Mouse (Mus musculus) MEL (cell line): Measurements from ENCODE around the gene Rimklb. TPM values are rescaled to one million over a fixed set of nuclear protein-coding genes. Genes with fewer than 3 reads are reported as not detected.
"Not testable (repeated sequence)": the region's sequence is repeated elsewhere in the genome, so short reads cannot be mapped to it uniquely, and the experiment has no call there.

Experiments
- DNase-seq: peaks from one replicate; pipeline ENCODE4 v3.0.0; 2011; ENCODE audit warnings: low read depth, low spot score
- H3K27ac ChIP-seq: 2 replicates; pipeline ENCODE4 v1.5.1; 2012; ENCODE audit warnings: low read depth, mild to moderate bottlenecking, control low read depth, low read length, moderate library complexity; ENCODE audit not compliant: control insufficient read depth
- H3K27me3 ChIP-seq, 2 experiments: fragments of 150-350 bp in 1 of 2; sonication (generic) in 1 of 2; 2 replicates each; pipeline ENCODE4 v1.6.1; 2012; ENCODE audit warnings: low read length in 2 of 2, mild to moderate bottlenecking in 2 of 2, improper control_type of control experiment in 1 of 2, moderate library complexity in 1 of 2; ENCODE audit not compliant: insufficient read depth in 2 of 2, control insufficient read depth in 1 of 2
- H3K36me3 ChIP-seq, 2 experiments: 2 replicates each; pipeline ENCODE4 v1.6.1; 2012 to 2014; ENCODE audit warnings: low read length in 2 of 2, improper control_type of control experiment in 1 of 2, inconsistent platforms in 1 of 2, mild to moderate bottlenecking in 1 of 2; ENCODE audit not compliant: insufficient read depth in 2 of 2, control insufficient read depth in 1 of 2
- H3K4me1 ChIP-seq, 2 experiments: fragments of 150-350 bp in 1 of 2; sonication (generic) in 1 of 2; 2 replicates each; pipeline ENCODE4 v1.6.1; 2012; ENCODE audit warnings: low read length in 2 of 2, improper control_type of control experiment in 1 of 2, mild to moderate bottlenecking in 1 of 2; ENCODE audit not compliant: insufficient read depth in 2 of 2, control insufficient read depth in 1 of 2
- H3K4me3 ChIP-seq, 2 experiments: fragments of 150-350 bp in 1 of 2; sonication (generic) in 1 of 2; 2 replicates each; pipeline ENCODE4 v1.5.1; 2012; ENCODE audit warnings: low read depth in 2 of 2, low read length in 2 of 2, mild to moderate bottlenecking in 2 of 2, moderate library complexity in 2 of 2, control low read depth in 1 of 2, improper control_type of control experiment in 1 of 2; ENCODE audit not compliant: control insufficient read depth in 1 of 2, insufficient read depth in 1 of 2
- H3K79me2 ChIP-seq: 2 replicates; pipeline ENCODE4 v1.6.1; 2012; ENCODE audit warnings: mild to moderate bottlenecking, low read length, moderate library complexity; ENCODE audit not compliant: control insufficient read depth, poor library complexity, insufficient read depth
- H3K9ac ChIP-seq: 2 replicates; pipeline ENCODE4 v1.6.1; 2012; ENCODE audit warnings: low read depth, mild to moderate bottlenecking, control low read depth, low read length, moderate library complexity; ENCODE audit not compliant: control insufficient read depth, poor library complexity, severe bottlenecking
- H3K9me3 ChIP-seq: fragments of 150-350 bp; sonication (generic); replicated peaks from 2 replicates; pipeline ENCODE4 v1.6.1; 2012; ENCODE audit warnings: mild to moderate bottlenecking, low read length, improper control_type of control experiment, moderate library complexity; ENCODE audit not compliant: insufficient read depth
- BHLHE40 ChIP-seq: IDR thresholded peaks from 2 replicates; pipeline ENCODE4 v1.6.1; 2012; ENCODE audit warnings: low read depth, mild to moderate bottlenecking, inconsistent platforms, low read length, improper control_type of control experiment, borderline replicate concordance
- CTCF ChIP-seq, 3 experiments: IDR thresholded peaks in 2 of 3; conservative IDR thresholded peaks in 1 of 3; 2 replicates each; pipeline ENCODE4 v1.5.1; 2011 to 2012; ENCODE audit warnings: low read length in 3 of 3, low read depth in 2 of 3, mild to moderate bottlenecking in 2 of 3, improper control_type of control experiment in 1 of 3, inconsistent platforms in 1 of 3, mixed read lengths in 1 of 3, moderate library complexity in 1 of 3; ENCODE audit not compliant: control insufficient read depth in 1 of 3, insufficient read depth in 1 of 3, poor library complexity in 1 of 3, severe bottlenecking in 1 of 3
- ELF1 ChIP-seq: IDR thresholded peaks from 2 replicates; pipeline ENCODE4 v1.6.1; 2014; ENCODE audit warnings: low read depth, mild to moderate bottlenecking, inconsistent platforms, low read length, improper control_type of control experiment, moderate library complexity
- ETS1 ChIP-seq: IDR thresholded peaks from 2 replicates; pipeline ENCODE4 v1.6.1; 2012; ENCODE audit warnings: low read depth, mild to moderate bottlenecking, inconsistent platforms, low read length, improper control_type of control experiment, moderate library complexity
- GATA1 ChIP-seq: IDR thresholded peaks from 2 replicates; pipeline ENCODE4 v1.6.1; 2011; ENCODE audit warnings: low read depth, low read length, improper control_type of control experiment
- HCFC1 ChIP-seq: IDR thresholded peaks from 2 replicates; pipeline ENCODE4 v1.6.1; 2012; ENCODE audit warnings: low read depth, mild to moderate bottlenecking, inconsistent platforms, low read length, improper control_type of control experiment, moderate library complexity
- KAT2A ChIP-seq: conservative IDR thresholded peaks from 2 replicates; pipeline ENCODE4 v1.6.1; 2012; ENCODE audit warnings: low read depth, low read length, improper control_type of control experiment, inconsistent platforms
- MAFK ChIP-seq: IDR thresholded peaks from 2 replicates; pipeline ENCODE4 v1.6.1; 2011; ENCODE audit warnings: low read depth, mild to moderate bottlenecking, low read length, improper control_type of control experiment, borderline replicate concordance
- MAZ ChIP-seq: IDR thresholded peaks from 2 replicates; pipeline ENCODE4 v1.6.1; 2012; ENCODE audit warnings: low read depth, mild to moderate bottlenecking, inconsistent platforms, low read length, improper control_type of control experiment
- MYB ChIP-seq: IDR thresholded peaks from 2 replicates; pipeline ENCODE4 v1.6.1; 2011; ENCODE audit warnings: mild to moderate bottlenecking, low read depth, low read length, improper control_type of control experiment
- MYC ChIP-seq: IDR thresholded peaks from 2 replicates; pipeline ENCODE4 v1.6.1; 2011; ENCODE audit warnings: low read depth, mild to moderate bottlenecking, low read length, improper control_type of control experiment, moderate library complexity
- NELFE ChIP-seq: IDR thresholded peaks from 2 replicates; pipeline ENCODE4 v1.6.1; 2011; ENCODE audit warnings: low read depth, low read length, improper control_type of control experiment
- POLR2A ChIP-seq, 2 experiments: IDR thresholded peaks; 2 replicates each; pipeline ENCODE4 v1.6.1; 2011 to 2012; ENCODE audit warnings: low read length in 2 of 2, mild to moderate bottlenecking in 2 of 2, control low read depth in 1 of 2, improper control_type of control experiment in 1 of 2, low read depth in 1 of 2, moderate library complexity in 1 of 2; ENCODE audit not compliant: control insufficient read depth in 1 of 2, insufficient read depth in 1 of 2, poor library complexity in 1 of 2
- POLR2AphosphoS2 ChIP-seq: IDR thresholded peaks from 2 replicates; pipeline ENCODE4 v1.6.1; 2011; ENCODE audit warnings: low read length, improper control_type of control experiment
- RAD21 ChIP-seq: IDR thresholded peaks from 2 replicates; pipeline ENCODE4 v1.6.1; 2011; ENCODE audit warnings: mild to moderate bottlenecking, low read depth, low read length, improper control_type of control experiment
- RCOR1 ChIP-seq: IDR thresholded peaks from 2 replicates; pipeline ENCODE4 v1.6.1; 2012; ENCODE audit warnings: low read depth, mild to moderate bottlenecking, inconsistent platforms, low read length, improper control_type of control experiment
- SIN3A ChIP-seq: IDR thresholded peaks from 2 replicates; pipeline ENCODE4 v1.6.1; 2012; ENCODE audit warnings: low read length, improper control_type of control experiment, inconsistent platforms
- TAL1 ChIP-seq: IDR thresholded peaks from 2 replicates; pipeline ENCODE4 v1.6.1; 2012; ENCODE audit warnings: mild to moderate bottlenecking, inconsistent platforms, low read length, moderate library complexity, mixed read lengths
- TBP ChIP-seq: IDR thresholded peaks from 2 replicates; pipeline ENCODE4 v1.8.0; 2011; ENCODE audit warnings: low read depth, low read length, improper control_type of control experiment
- UBTF ChIP-seq: IDR thresholded peaks from 2 replicates; pipeline ENCODE4 v1.6.1; 2012; ENCODE audit warnings: low read depth, mild to moderate bottlenecking, inconsistent platforms, low read length, improper control_type of control experiment, moderate library complexity, borderline replicate concordance; ENCODE audit not compliant: insufficient read depth
- USF2 ChIP-seq, 2 experiments: IDR thresholded peaks; 2 replicates each; pipeline ENCODE4 v1.6.1; 2011 to 2012; ENCODE audit warnings: improper control_type of control experiment in 2 of 2, low read length in 2 of 2, borderline replicate concordance in 1 of 2, inconsistent platforms in 1 of 2, low read depth in 1 of 2, mild to moderate bottlenecking in 1 of 2; ENCODE audit not compliant: insufficient read depth in 1 of 2
- ZMIZ1 ChIP-seq: IDR thresholded peaks from 2 replicates; pipeline ENCODE4 v1.6.1; 2012; ENCODE audit warnings: low read depth, mild to moderate bottlenecking, inconsistent platforms, low read length, improper control_type of control experiment, moderate library complexity
- ZNF384 ChIP-seq: IDR thresholded peaks from 2 replicates; pipeline ENCODE4 v1.6.1; 2012; ENCODE audit warnings: low read depth, mild to moderate bottlenecking, inconsistent platforms, low read length, improper control_type of control experiment
- polyA plus RNA-seq, 2 experiments: library from polyadenylated mRNA; stranded (reverse) in 1 of 2; unstranded in 1 of 2; fragments of >175 nt in 1 of 2; fragments of >200 nt in 1 of 2; gene quantifications; 2 replicates each; pipeline versions ENCODE4 v1.2.1 to v1.2.4; 2012; ENCODE audit warnings: low replicate concordance in 2 of 2, low read depth in 1 of 2; ENCODE audit not compliant: insufficient read length in 2 of 2, insufficient read depth in 1 of 2, missing spikeins in 1 of 2
- total RNA-seq: library from RNA; depleted of rRNA; stranded (reverse); fragments of 300-350 nt; gene quantifications from 2 replicates; pipeline ENCODE4 v1.2.3, GENCODE M21; 2012

The Rimklb gene
- total and polyA plus RNA-seq, 3 experiments = 0.04 to 0.08 TPM; not detected in 1

GRCm38 (mm10) chr6:122515762-122516161, 17.2 kb upstream of the Rimklb start:
- not testable (repeated sequence) for H3K27me3 ChIP-seq, H3K36me3 ChIP-seq, H3K27ac ChIP-seq, H3K9ac ChIP-seq, H3K4me1 ChIP-seq, H3K4me3 ChIP-seq, H3K9me3 ChIP-seq, H3K79me2 ChIP-seq
- peak; percentile 41 for DNase-seq
- TF ChIP-seq NELFE (peak; percentile 32; the same call in 1 of the 2 replicates), POLR2A (IDR thresholded peaks at IDR 0.05; ENCODE audit: control insufficient read depth in 1 of 2, insufficient read depth in 1 of 2, low read depth in 1 of 2, low read length in 2 of 2, poor library complexity in 1 of 2) (peak in 1 of 2 experiments; percentile 39; a peak in 2 of 4 replicates), KAT2A (peak; percentile 63), TBP (peak; percentile 66; the same call in 1 of the 2 replicates), MYC (peak; percentile 43; the same call in 1 of the 2 replicates), ZNF384 (0 out of 2 replicates have a peak, but pooled peaks have one; percentile 22), HCFC1 (peak; percentile 80)

GRCm38 (mm10) chr6:122514312-122514711, 15.8 kb upstream of the Rimklb start:
- Histone ChIP-seq H3K4me1 (no peaks in the 10 kb centered on the region), H3K36me3 (no peaks in the 10 kb centered on the region), H3K9me3 (no peaks in the 10 kb centered on the region), H3K27me3 (no peaks in the 10 kb centered on the region; a peak in 1 of 4 replicates), H3K4me3 (no peak overlapping the region), H3K9ac (no peak overlapping the region), H3K79me2 (no peaks in the 10 kb centered on the region), H3K27ac (no peak overlapping the region)
- TF ChIP-seq HCFC1 (no peak), ETS1 (no peak), MAZ (no peak), MYC (no peak), BHLHE40 (no peak), RCOR1 (no peak), MAFK (no peak), CTCF (IDR thresholded peaks at IDR 0.05 in 2 of 3, conservative IDR thresholded peaks at IDR 0.05 in 1 of 3; ENCODE audit: control insufficient read depth in 1 of 3, insufficient read depth in 1 of 3, low read depth in 2 of 3, low read length in 3 of 3, poor library complexity in 1 of 3, severe bottlenecking in 1 of 3) (no peak), POLR2AphosphoS2 (no peak), POLR2A (IDR thresholded peaks at IDR 0.05; ENCODE audit: control insufficient read depth in 1 of 2, insufficient read depth in 1 of 2, low read depth in 1 of 2, low read length in 2 of 2, poor library complexity in 1 of 2) (no peak), UBTF (no peak), ZMIZ1 (no peak), GATA1 (no peak), SIN3A (no peak), ELF1 (no peak), USF2 (IDR thresholded peaks at IDR 0.05; ENCODE audit: borderline replicate concordance in 1 of 2, insufficient read depth in 1 of 2, low read depth in 1 of 2, low read length in 2 of 2) (no peak), TAL1 (no peak), MYB (no peak), RAD21 (no peak)
- no peak for DNase-seq
